Mouse (Mus musculus): ENCODE data around the gene Grk6.

- TF ChIP-seq GATA1 (IDR thresholded peaks at IDR 0.05; ENCODE audit: low read length) (no peak), TAL1 (IDR thresholded peaks at IDR 0.05; ENCODE audit: low read length) (no peak)
Observed at GRCm38 (mm10) chr13:55510332-55510667, 65.4 kb downstream of the Grk6 start.
